Mouse (Mus musculus) embryonic facial prominence, embryonic 12.5 days (tissue): ENCODE results near the gene Ptger3. TPM values are rescaled to one million over a fixed set of nuclear protein-coding genes. Genes with fewer than 3 reads are reported as not detected.

Experiments used
- ATAC-seq: fragments of 200-750 bp; cut with Nextera tagmentation; 2 replicates; pipeline ENCODE4 v1.8.0; 2017; ENCODE audit not compliant: insufficient number of reproducible peaks, insufficient read depth, low FRiP score, low TSS enrichment
- H3K27ac ChIP-seq: fragments of 300-500 bp; sonication (generic); 2 replicates; pipeline ENCODE4 v1.5.1; 2016; ENCODE audit warnings: mild to moderate bottlenecking
- H3K27me3 ChIP-seq: fragments of 300-500 bp; sonication (generic); 2 replicates; pipeline ENCODE4 v1.6.1; 2016; ENCODE audit warnings: mild to moderate bottlenecking, moderate library complexity
- H3K36me3 ChIP-seq: fragments of 300-500 bp; sonication (generic); 2 replicates; pipeline ENCODE4 v1.6.1; 2016; ENCODE audit warnings: mild to moderate bottlenecking
- H3K4me1 ChIP-seq: fragments of 300-500 bp; sonication (generic); 2 replicates; pipeline ENCODE4 v1.6.1; 2016
- H3K4me2 ChIP-seq: fragments of 300-500 bp; sonication (generic); replicated peaks from 2 replicates; pipeline ENCODE4 v1.6.1; 2016; ENCODE audit warnings: mild to moderate bottlenecking, moderate library complexity
- H3K4me3 ChIP-seq: fragments of 300-500 bp; sonication (generic); 2 replicates; pipeline ENCODE4 v1.5.1; 2016; ENCODE audit warnings: mild to moderate bottlenecking
- H3K9ac ChIP-seq: fragments of 300-500 bp; sonication (generic); 2 replicates; pipeline ENCODE4 v1.6.1; 2016; ENCODE audit warnings: mild to moderate bottlenecking, moderate library complexity
- H3K9me3 ChIP-seq: fragments of 300-500 bp; sonication (generic); 2 replicates; pipeline ENCODE4 v1.6.1; 2016; ENCODE audit warnings: mild to moderate bottlenecking, moderate library complexity
- WGBS: fragments of 180-500 bp; shearing (Covaris S2); methylation state at CpG from one replicate; pipeline ENCODE4 v1.1.7; 2016; 5-methylcytosine and 5-hydroxymethylcytosine counted together
- polyA plus RNA-seq: library from polyadenylated mRNA; unstranded; fragments of >200 nt; fragmentation: Nextera tagmentation; extraction: Ambion mirVana; gene quantifications from 2 replicates; pipeline ENCODE4 v1.2.1, GENCODE M21; 2016

Ptger3 gene
- polyA plus RNA-seq, result 5.3 and 6.1 TPM in 2 replicates

DNA sequence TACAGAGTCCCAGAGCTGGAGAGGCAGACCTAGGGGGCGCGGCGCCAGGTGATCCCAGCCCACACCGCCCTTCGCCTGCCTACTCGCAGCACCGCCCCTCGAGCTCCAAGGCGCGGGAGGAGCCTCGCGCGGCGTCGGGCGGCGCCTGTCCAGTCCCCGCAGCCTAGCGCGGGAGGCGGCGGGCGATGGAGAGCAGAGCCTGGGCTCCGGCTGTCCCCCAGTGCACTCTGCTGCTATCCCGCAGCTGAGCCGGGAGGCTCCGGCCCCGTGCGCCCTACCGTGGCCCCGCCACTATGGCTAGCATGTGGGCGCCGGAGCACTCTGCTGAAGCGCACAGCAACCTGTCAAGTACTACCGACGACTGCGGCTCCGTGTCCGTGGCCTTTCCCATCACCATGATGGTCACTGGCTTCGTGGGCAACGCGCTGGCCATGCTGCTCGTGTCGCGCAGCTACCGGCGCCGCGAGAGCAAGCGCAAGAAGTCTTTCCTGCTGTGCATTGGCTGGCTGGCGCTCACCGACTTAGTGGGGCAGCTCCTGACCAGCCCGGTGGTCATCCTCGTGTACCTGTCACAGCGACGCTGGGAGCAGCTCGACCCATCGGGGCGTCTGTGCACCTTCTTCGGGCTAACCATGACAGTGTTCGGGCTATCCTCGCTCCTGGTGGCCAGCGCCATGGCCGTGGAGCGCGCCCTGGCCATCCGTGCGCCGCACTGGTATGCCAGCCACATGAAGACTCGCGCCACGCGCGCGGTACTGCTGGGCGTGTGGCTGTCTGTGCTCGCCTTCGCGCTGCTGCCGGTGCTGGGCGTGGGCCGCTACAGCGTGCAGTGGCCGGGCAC, at the start of gene Ptger3:
Gene Ptger3 (plus strand): TSS at position 168 of the 841 bp plus-strand sequence.
- peak; percentile 79 for ATAC-seq
- Histone ChIP-seq H3K4me2 (peak within 1 kb of the TSS; percentile 99), H3K9ac (peak within 1 kb of the TSS; percentile 42), H3K27me3 (peaks cover 40% of the 10 kb centered on the region), H3K27ac (no peak within 1 kb of the TSS), H3K4me1 (peaks cover 11% of the 10 kb centered on the region; the same call in 1 of the 2 replicates), H3K4me3 (peak within 1 kb of the TSS; percentile 49), H3K36me3 (no peaks in the 10 kb centered on the region), H3K9me3 (no peaks in the 10 kb centered on the region)
- 2% methylated on average over 84 of the region's 84 CpGs for WGBS

DNA sequence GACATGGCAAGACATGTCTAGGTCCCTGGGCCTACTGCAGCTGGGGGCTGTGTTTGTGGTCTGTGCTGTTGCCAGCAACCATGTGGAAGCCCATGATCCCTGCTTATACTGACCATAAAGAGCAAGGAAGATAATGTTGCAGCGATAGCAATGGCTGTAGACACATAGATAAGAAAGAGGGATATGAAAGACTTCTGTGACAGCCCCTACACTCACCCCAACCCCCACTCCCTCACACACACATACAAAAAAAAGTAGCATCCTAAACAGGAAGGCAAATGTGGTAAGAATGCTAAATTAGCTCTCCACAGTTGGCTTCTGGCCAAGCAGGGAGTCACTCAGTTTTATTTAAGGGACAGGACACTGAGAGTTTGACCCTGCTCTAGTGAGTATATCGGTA, 48.7 kb upstream of the Ptger3 start:
- Histone ChIP-seq H3K9ac (no peak overlapping the region), H3K36me3 (no peaks in the 10 kb centered on the region), H3K27ac (no peak overlapping the region), H3K9me3 (no peaks in the 10 kb centered on the region), H3K4me1 (no peaks in the 10 kb centered on the region), H3K4me3 (no peak overlapping the region), H3K27me3 (no peaks in the 10 kb centered on the region), H3K4me2 (no peak overlapping the region)
- WGBS, result 77% methylated on average over 2 of the region's 2 CpGs
- ATAC-seq, result no peak

DNA sequence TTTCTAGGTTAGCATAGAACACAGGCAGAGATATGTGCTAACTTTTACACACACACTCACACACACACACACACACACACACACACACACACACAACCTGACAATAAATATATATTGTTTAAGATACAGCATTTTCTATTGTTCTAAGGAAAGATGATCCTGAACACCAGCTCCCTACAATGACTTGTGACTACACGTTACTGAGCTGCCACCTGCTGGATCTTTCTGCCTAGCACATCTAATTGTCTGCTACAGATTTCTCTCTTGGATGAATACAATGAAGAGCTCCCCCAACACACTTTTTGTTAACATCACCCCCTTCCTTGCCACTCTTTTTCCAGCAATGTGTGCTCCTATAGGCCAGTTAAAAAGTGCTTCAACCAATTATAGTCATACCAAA, 46.3 kb upstream of the Ptger3 start:
- WGBS, result 4% methylated on average over 1 of the region's 1 CpGs
- Histone ChIP-seq H3K27me3 (peaks cover 8% of the 10 kb centered on the region; the same call in 1 of the 2 replicates), H3K9ac (no peak overlapping the region), H3K4me2 (no peak overlapping the region), H3K9me3 (no peaks in the 10 kb centered on the region), H3K4me1 (no peaks in the 10 kb centered on the region), H3K36me3 (no peaks in the 10 kb centered on the region), H3K27ac (no peak overlapping the region), H3K4me3 (no peak overlapping the region)
- peak; percentile 61; the same call in 1 of the 2 replicates for ATAC-seq

DNA sequence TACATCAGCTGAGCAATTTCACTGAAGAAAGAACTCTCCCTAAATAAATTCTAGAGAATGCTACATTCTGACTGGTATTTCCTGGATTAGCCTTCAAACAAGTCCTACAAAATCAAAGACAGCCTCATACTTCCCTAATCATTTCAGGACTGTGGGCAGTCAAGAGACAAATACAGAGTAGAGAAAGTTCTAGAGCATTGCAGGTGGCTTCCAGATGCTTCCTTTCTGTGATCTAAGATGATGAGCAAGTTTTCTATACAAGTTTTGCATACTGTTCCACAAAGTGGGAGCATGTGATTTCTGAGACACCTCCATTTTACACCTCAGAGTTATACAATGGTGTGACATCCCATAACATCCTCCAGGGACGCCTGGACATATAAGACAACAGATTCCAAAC, 42.9 kb upstream of the Ptger3 start:
- WGBS, result 37% methylated on average over 1 of the region's 1 CpGs
- H3K27ac ChIP-seq, result no peak overlapping the region

GRCm38 (mm10) chr3:157531585-157531984, 35.1 kb upstream of the Ptger3 start:
- no peaks in the 10 kb centered on the region for H3K36me3 ChIP-seq
- peaks cover 38% of the 10 kb centered on the region for H3K27me3 ChIP-seq
- no peak for ATAC-seq
- H3K27ac ChIP-seq, result no peak overlapping the region
- H3K9ac ChIP-seq, result no peak overlapping the region
- WGBS, result 80% methylated on average over 2 of the region's 2 CpGs
- no peak overlapping the region for H3K4me2 ChIP-seq
- no peaks in the 10 kb centered on the region for H3K9me3 ChIP-seq
- no peaks in the 10 kb centered on the region for H3K4me1 ChIP-seq
- no peak overlapping the region for H3K4me3 ChIP-seq

More for the DNA sequence above, 42.9 kb upstream of the Ptger3 start:
- ATAC-seq, result no peak
- Histone ChIP-seq H3K9ac (no peak overlapping the region), H3K9me3 (no peaks in the 10 kb centered on the region), H3K4me1 (no peaks in the 10 kb centered on the region), H3K36me3 (no peaks in the 10 kb centered on the region), H3K4me2 (no peak overlapping the region), H3K27me3 (peaks cover 15% of the 10 kb centered on the region), H3K4me3 (no peak overlapping the region)

DNA sequence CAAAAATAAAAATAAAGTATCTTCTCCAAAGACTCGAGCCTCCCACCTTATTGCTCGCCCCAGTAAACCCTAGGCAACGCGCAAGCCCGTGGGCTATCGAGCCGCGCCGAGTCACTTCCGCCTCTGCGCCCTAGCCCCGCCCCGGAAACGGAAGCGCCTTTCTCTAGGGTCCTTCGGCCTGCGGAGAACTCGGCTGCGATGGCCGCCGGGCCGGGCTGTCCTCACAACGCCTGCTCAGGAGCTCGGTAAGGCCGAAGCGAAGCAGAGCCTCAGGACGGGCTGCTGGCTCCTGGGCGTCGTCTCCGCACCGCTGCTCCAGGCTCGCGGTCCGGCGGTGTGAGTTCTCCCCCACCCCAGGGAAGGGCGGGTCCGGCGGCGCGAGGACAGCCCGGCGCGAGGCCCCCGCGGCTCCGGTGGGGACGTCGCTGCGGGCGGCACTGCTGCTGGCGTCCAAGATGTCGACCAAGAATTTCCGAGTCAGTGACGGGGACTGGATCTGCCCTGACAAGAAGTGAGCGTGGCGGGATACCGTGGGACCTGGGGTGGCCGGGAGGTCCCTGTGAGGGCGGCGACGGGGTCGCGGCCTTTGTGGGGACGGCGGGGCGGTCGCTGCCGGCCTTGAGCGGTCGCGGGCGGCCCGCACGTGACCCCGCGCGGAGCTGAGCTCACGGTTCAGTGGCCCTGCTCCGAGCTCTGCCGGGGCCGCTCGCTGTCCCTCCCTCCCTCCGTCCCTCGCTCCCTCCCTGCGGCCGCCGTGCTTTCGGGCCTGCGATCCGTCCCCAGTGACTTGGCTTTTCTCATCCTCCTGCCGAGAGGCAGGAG, 32.5 kb upstream of the Ptger3 start, which contains the start of gene Zranb2:
Gene Zranb2 (plus strand): TSS at position 197 of the 822 bp plus-strand sequence.
- Histone ChIP-seq H3K9me3 (no peaks in the 10 kb centered on the region), H3K36me3 (peaks cover 9% of the 10 kb centered on the region), H3K4me3 (peak within 1 kb of the TSS; percentile 83), H3K4me1 (no peaks in the 10 kb centered on the region), H3K9ac (peak within 1 kb of the TSS; percentile 87), H3K27me3 (peaks cover 30% of the 10 kb centered on the region), H3K4me2 (peak within 1 kb of the TSS; percentile 77), H3K27ac (peak within 1 kb of the TSS; percentile 91)
- ATAC-seq, result peak; percentile 96
- under 1% methylated on average over 74 of the region's 91 CpGs for WGBS

- peak; percentile 6; the same call in 1 of the 2 replicates for ATAC-seq
- H3K9ac ChIP-seq, result peak overlapping the region; percentile 87
- no peaks in the 10 kb centered on the region for H3K4me1 ChIP-seq
- peak overlapping the region; percentile 77 for H3K4me2 ChIP-seq
- 3% methylated on average over 15 of the region's 15 CpGs for WGBS
- H3K9me3 ChIP-seq, result no peaks in the 10 kb centered on the region
- H3K27me3 ChIP-seq, result peaks cover 23% of the 10 kb centered on the region
- H3K36me3 ChIP-seq, result peaks cover 15% of the 10 kb centered on the region
- H3K4me3 ChIP-seq, result peak overlapping the region; percentile 83
- H3K27ac ChIP-seq, result peak overlapping the region; percentile 91
Observed at GRCm38 (mm10) chr3:157534786-157535415, 31.8 kb upstream of the Ptger3 start.

GRCm38 (mm10) chr3:157549323-157549722, 17.4 kb upstream of the Ptger3 start:
- peaks cover 36% of the 10 kb centered on the region for H3K36me3 ChIP-seq
- WGBS, result 99% methylated on average over 2 of the region's 2 CpGs

DNA sequence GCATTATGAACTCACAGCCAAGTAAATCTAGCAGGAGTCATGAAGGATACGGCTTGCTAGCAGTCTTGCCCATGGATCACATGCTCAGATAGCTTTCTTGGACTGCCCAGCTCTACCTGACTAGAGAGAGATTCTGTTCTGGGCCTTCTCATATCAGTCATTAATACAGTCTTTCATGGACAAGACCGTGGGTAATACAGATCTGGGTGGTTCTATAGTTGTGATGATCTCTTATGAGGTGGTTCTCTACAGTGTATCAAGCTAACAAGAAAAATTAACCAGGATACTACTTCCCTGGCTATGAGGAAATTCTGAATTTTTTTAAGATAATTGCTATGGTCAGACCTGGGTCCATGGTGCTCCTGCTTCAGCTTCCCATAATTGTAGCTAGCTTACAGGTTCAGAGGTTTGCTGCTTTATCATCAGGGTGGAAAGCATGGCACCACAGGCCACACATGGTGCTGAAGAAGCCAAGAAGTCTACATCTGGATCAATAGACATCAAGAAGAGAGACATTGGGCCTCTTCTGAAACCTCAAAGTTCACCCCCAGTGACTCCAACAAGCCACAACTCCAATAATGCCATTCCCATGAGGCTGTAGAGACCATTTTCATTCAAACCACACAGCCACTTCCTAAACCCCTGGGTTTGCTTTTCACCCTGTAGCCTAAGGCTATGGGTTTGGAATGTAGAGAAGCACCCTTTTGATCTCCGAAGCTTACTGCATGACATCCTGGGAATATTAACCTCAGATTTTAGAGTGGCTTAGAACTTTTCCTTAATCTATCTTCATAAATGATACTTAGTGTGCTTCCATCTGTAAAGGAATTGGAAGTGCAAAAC, 16.7 kb upstream of the Ptger3 start:
- Histone ChIP-seq H3K36me3 (peaks cover 32% of the 10 kb centered on the region), H3K4me3 (no peak overlapping the region), H3K9me3 (no peaks in the 10 kb centered on the region), H3K9ac (no peak overlapping the region), H3K27me3 (no peaks in the 10 kb centered on the region), H3K27ac (no peak overlapping the region), H3K4me2 (no peak overlapping the region), H3K4me1 (no peaks in the 10 kb centered on the region)
- WGBS, result 91% methylated on average over 3 of the region's 3 CpGs
- no peak for ATAC-seq

More at GRCm38 (mm10) chr3:157549323-157549722, 17.4 kb upstream of the Ptger3 start:
- Histone ChIP-seq H3K4me2 (no peak overlapping the region), H3K9me3 (no peaks in the 10 kb centered on the region), H3K4me1 (no peaks in the 10 kb centered on the region), H3K9ac (no peak overlapping the region), H3K4me3 (no peak overlapping the region), H3K27me3 (no peaks in the 10 kb centered on the region), H3K27ac (no peak overlapping the region)
- no peak for ATAC-seq

DNA sequence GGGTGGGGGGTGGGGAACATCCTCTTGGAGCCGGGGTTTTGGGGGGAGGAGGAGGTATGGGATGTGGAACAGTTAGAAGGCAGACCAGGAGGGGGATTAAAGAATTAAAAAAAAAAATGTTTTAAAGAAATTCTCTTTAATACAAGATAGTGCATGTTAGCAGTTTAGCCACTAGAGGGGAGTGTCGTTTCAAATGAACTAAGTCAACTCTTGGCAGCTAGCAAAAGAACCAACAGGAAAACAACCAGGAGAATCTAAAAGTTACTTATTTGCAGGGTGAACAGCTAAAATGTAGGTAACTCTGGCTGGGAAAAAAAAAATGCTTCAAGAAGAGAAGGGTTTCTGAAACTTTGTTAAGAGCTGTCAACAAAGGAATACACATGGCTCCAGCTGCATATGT, 1.5 kb upstream of the Ptger3 start:
- Histone ChIP-seq H3K27me3 (peaks cover 40% of the 10 kb centered on the region), H3K4me2 (no peak overlapping the region)
- WGBS, result 6% methylated on average over 2 of the region's 2 CpGs

More for the DNA sequence above, 1.5 kb upstream of the Ptger3 start:
- H3K4me1 ChIP-seq, result peaks cover 11% of the 10 kb centered on the region; the same call in 1 of the 2 replicates
- H3K36me3 ChIP-seq, result no peaks in the 10 kb centered on the region
- H3K27ac ChIP-seq, result no peak overlapping the region
- no peak for ATAC-seq
- no peak overlapping the region for H3K9ac ChIP-seq
- H3K4me3 ChIP-seq, result no peak overlapping the region
- no peaks in the 10 kb centered on the region for H3K9me3 ChIP-seq
